Mouse (Mus musculus) monocyte, adult 5-6 weeks (primary cell): ENCODE measurements around the gene Gjd3. TPM values are rescaled to one million over a fixed set of nuclear protein-coding genes. Genes with fewer than 3 reads are reported as not detected.
"Not testable (repeated sequence)": the region's sequence is repeated elsewhere in the genome, so short reads cannot be mapped to it uniquely, and the experiment has no call there.

Experiments
- ATAC-seq: fragments of 153-309, 156-312 bp; replicated peaks from 2 replicates; pipeline ENCODE4 v1.8.0; 2017; ENCODE audit warnings: mild to moderate bottlenecking; ENCODE audit not compliant: low TSS enrichment, insufficient number of reproducible peaks, severe bottlenecking, poor library complexity, low FRiP score
- total RNA-seq: library from RNA; stranded (forward); fragments of 200-1000, 200-491, 200-594 nt; gene quantifications from 3 replicates; pipeline ENCODE4 v1.2.3, GENCODE M21; 2017

Gjd3 gene
- total RNA-seq, 1 experiment from 2014 or later = not detected

GRCm38 (mm10) chr11:98939084-98939952 is 43.5 kb downstream of the Gjd3 start:
- ATAC-seq = 0 out of 2 replicates have a peak, but pooled peaks have one; percentile 4

- no peak for ATAC-seq
Measured at GRCm38 (mm10) chr11:98938701-98939083, 44.1 kb downstream of the Gjd3 start.

DNA sequence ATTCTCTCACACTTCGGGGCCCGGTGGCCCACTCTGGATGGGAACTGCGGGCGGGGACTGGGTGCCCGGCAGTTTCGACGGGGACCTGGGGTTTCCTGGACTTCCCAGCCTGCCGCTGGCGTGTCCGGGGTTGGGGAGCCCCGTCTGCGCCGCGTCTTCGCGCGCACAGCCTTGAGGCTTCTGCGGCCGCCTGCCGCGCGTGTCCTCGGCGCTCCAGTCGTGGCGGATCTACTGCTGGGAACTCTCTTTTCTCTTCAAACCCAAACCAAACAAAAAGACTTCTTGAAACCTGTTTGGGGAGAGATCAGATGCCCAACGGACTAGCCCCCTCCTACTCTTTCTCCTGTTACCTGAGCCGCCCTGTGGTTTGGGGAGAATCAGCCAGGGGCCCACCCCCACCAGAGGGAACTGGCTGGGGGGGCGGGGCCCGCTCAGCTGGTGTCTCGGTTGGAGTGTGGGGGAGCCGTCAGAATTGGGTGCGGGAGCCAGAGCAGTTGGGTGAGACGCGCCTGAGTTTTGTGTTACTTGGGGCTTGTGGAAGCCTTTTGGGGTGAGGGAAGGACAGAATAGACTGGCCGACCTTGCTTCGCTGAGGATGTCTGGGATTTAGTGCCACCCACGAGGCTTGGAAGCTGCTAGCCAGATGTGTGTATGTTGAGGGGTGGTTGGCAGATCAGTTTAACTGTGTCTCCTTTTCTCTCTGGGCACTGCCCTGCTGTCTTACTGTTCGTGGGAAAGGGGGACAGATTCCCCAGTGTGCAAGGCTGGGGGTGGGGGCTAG is 44.7 kb downstream of the Gjd3 start:
- ATAC-seq = no peak

DNA sequence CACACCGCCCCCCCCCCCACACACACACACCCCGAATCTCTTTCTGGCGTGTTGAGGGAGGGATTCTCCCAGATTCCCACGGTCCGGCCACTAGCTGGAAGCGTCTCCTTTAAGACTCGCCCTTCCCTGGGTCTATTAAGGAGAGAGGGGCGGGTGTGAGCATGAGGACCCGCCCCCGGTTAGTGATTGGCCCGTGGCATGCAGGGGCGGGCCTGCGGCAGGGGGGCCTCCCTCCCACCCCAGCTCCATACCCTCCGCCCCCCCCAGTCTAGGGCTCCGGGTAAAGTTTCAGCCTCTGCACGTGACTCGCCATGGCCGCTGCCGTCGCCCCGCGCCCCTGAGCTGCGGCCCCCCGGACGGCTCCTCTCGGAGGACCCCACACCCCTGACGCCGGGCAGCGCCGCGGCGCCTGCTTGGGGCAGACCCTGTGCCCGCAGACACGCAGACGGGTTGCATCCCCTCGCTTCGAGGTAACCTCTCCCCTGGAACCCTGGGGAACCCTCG is 45.4 kb downstream of the Gjd3 start:
- ATAC-seq = peak; percentile 49

DNA sequence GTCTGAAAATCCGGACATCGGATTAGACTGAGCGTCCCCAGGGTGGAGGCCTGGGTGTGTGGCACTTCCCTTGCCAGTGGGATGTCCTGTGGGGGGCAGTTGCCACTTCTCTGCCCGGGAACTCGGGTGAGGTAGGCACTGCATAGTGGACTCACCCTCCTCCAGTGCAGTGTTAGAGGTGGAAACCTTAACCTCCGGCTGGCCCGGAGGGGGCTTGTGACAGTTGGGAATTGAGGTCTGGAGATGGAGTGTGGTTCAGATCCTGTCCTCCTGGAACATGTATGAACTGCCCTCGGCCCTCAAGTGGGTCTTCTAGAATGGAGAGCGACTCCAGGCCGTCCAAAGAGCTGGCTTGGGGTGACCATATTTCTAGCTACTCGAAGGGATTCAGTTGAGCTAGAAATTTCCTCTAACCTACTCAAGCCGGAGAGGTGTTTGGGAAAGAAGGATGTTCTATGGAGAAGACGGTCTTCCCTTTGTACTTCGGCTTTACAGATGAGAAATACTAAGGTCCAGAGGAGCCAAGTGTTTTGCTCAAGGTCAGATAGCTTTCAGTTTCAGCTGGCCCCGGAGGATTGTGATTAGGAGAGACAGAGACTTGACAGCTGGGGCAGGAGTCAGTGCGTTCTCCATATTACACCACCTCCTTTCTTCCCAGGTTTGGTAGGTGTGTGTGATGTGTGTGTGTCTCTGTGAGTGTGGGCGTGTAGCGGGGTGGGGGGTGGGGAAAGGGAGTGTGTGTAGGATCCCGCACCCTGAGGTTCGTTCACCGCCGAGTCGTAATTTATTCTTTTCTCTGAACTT is 46.0 kb downstream of the Gjd3 start:
- ATAC-seq = no peak

DNA sequence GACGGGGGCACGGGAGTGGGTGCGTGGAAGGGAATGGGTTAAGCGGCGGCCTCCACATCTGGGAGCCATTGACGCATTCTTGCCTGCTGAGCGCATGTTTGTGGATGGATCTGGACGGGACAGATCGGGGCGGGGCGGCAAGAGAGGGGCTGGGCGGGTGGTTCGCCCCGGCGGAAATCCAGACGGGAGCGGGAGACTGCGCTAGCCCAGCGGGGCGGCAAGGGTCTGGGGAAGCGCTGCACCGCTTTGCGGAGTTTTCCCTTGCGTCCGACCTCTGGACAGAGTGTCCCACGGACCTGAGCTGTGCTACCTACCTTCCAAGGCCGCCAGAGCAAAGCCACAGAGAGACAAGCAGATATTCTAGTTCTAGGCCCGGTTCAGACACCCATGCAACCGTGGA is 46.6 kb downstream of the Gjd3 start:
- no peak for ATAC-seq

GRCm38 (mm10) chr11:98935123-98935522 is 47.7 kb downstream of the Gjd3 start:
- ATAC-seq = no peak

DNA sequence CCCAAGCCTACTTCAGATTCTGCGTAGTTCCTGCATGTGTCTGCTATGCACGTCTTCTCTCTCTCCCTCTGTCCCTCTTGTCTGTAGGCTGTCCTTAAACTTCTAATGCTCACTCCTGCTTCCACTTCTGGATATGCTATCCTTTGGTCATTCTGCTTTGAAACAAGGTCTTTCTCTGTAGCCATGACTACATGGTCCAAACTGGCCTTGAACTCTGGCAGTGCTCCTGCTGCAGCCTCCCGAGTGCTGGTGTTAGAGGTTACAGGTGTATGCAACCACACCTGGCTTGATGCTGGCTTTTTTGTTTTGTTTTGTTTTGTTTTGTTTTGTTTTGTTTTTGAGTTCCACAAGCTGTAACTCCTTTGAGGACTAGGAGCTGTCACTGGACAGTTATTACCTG is 48.4 kb downstream of the Gjd3 start:
- ATAC-seq = no peak

DNA sequence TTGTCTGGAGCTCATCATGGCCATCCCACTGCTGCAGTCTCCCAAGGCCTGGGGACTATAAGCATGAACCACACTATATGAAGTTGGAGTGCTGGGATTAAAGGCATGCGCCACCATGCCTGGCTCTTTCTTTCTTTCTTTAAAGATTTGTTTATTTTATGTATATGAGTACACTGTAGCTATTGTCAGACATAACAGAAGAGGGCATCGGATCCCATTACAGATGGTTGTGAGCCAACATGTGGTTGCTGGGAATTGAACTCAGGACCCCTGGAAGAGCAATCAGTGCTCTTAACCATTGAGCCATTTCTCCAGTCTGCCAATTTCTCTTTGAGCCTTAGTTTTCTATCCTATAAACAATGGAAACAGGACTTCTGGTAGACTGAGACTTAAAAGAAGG is 49.0 kb downstream of the Gjd3 start:
- ATAC-seq = not testable (repeated sequence)

GRCm38 (mm10) chr11:98933151-98933550 is 49.7 kb downstream of the Gjd3 start:
- ATAC-seq = peak; percentile 63

GRCm38 (mm10) chr11:98932293-98933091 is 50.3 kb downstream of the Gjd3 start:
- no peak for ATAC-seq

Other genes starting within 250 kb of the Gjd3 start
- 3.4 to 5.4 TPM (median 4.3 TPM) in 3 replicates for gene Thra, start 242.4 kb downstream of the Gjd3 start, total RNA-seq
- 0.68 to 4.7 TPM (median 1.9 TPM) in 3 replicates for gene Nr1d1, start 207.7 kb downstream of the Gjd3 start, total RNA-seq
- gene Msl1, start 187.5 kb downstream of the Gjd3 start, total RNA-seq = 108 to 125 TPM (median 112 TPM) in 3 replicates
- gene Casc3, start 178.1 kb downstream of the Gjd3 start, total RNA-seq = 47.5 to 51.5 TPM (median 49.5 TPM) in 3 replicates
- gene Rapgefl1, start 146.2 kb downstream of the Gjd3 start, total RNA-seq = not detected in 3 replicates
- 5.3 to 13.1 TPM (median 7.1 TPM) in 3 replicates for gene Wipf2, start 119.4 kb downstream of the Gjd3 start, total RNA-seq
- gene Cdc6, start 75.2 kb downstream of the Gjd3 start, total RNA-seq = 0.67 to 1.7 TPM (median 0.75 TPM) in 3 replicates
- gene Rara, start 55.2 kb downstream of the Gjd3 start, total RNA-seq = 61.0 to 76.9 TPM (median 62.9 TPM) in 3 replicates
- gene Top2a, start 41.2 kb upstream of the Gjd3 start, total RNA-seq = 14.1 to 26.1 TPM (median 15.5 TPM) in 3 replicates
- gene Igfbp4, start 58.2 kb upstream of the Gjd3 start, total RNA-seq = 0.43 to 5.5 TPM (median 1.2 TPM) in 3 replicates
- 4.1 to 6.4 TPM (median 4.2 TPM) in 3 replicates for gene Tns4, start 106.3 kb upstream of the Gjd3 start, total RNA-seq
- 13.3 to 31.2 TPM (median 29.2 TPM) in 3 replicates for gene Ccr7, start 172.1 kb upstream of the Gjd3 start, total RNA-seq
- 270 to 349 TPM (median 329 TPM) in 3 replicates for gene Smarce1, start 248.0 kb upstream of the Gjd3 start, total RNA-seq